Mouse (Mus musculus): ENCODE results near the gene Hapln4.

- TF ChIP-seq CTCF (IDR thresholded peaks at IDR 0.05; ENCODE audit: insufficient read depth, low read depth, low read length) (no peak), POLR2A (IDR thresholded peaks at IDR 0.05; ENCODE audit: insufficient read depth, low read depth, low read length) (no peak)
Observed at GRCm38 (mm10) chr8:70092786-70093185, 9.5 kb downstream of the Hapln4 start.

Data from olfactory bulb, adult 2 months (tissue).